Mouse (Mus musculus): Measurements from ENCODE around the gene Acnat2.
"Not testable (repeated sequence)": the region's sequence is repeated elsewhere in the genome, so short reads cannot be mapped to it uniquely, and the experiment has no call there.

DNA sequence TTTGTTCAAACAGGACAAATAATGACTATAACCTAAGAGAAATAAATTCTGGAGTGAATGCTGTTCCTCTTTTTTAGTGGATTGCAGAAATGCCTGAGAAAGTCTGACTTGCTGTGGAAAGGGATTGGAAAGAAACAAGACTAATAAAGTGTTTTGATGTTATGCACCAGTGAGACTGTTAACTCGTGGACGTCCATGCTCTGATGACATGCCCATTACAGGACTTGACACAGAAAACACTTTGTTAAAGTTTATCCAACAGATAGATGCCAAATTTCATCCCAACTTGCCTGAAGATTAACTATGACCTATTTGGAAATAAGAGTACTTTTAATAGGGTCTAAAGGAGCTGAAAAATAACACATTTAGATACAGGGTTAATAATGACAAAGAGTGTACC is 2.2 kb upstream of the Acnat2 start:
- not testable (repeated sequence) for TF ChIP-seq CTCF (IDR thresholded peaks at IDR 0.05); POLR2A (IDR thresholded peaks at IDR 0.05; ENCODE audit: insufficient read depth, low read depth, low read length)
